Mouse (Mus musculus): ENCODE results near the gene Shisa5. TPM values are rescaled to one million over a fixed set of nuclear protein-coding genes. Genes with fewer than 3 reads are reported as not detected.

The Shisa5 gene
- total and polyA plus RNA-seq, 3 experiments, result 153 to 170 (median 166) TPM

DNA sequence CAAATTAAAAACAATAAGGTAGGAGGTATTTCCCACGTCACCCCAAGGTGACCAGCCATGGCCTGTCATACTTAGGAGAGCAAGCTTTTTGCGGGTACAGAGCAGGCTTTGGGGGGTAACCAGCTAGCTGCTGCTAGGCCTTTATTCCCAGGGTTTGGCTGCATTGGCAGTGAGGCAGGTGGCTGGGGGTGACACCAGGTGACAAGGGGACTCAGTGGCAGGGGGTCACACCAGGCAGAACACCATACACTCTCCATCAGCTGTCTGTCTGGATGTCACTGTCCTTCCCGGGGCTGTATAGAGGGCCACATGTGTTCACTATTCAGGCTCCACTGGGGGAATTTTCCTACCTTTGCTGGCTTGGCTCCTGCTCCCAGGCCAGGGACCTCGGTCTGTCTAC is 18.6 kb downstream of the Shisa5 start:
- TF ChIP-seq E2F4 (IDR thresholded peaks at IDR 0.05; ENCODE audit: insufficient replicate concordance, low read depth, low read length) (no peak), USF2 (conservative IDR thresholded peaks at IDR 0.05; ENCODE audit: low read depth, low read length) (no peak), ETS1 (conservative IDR thresholded peaks at IDR 0.05; ENCODE audit: low read depth, low read length) (no peak), UBTF (IDR thresholded peaks at IDR 0.05; ENCODE audit: low read depth, low read length) (no peak), RCOR1 (conservative IDR thresholded peaks at IDR 0.05; ENCODE audit: low read depth, low read length) (no peak), HCFC1 (IDR thresholded peaks at IDR 0.05; ENCODE audit: low read depth, low read length) (no peak), POLR2A (IDR thresholded peaks at IDR 0.05; ENCODE audit: low read depth, low read length) (no peak), PAX5 (IDR thresholded peaks at IDR 0.05; ENCODE audit: low read length) (no peak), MAX (IDR thresholded peaks at IDR 0.05; ENCODE audit: low read length) (no peak), ELF1 (IDR thresholded peaks at IDR 0.05; ENCODE audit: low read depth, low read length) (no peak), JUND (conservative IDR thresholded peaks at IDR 0.05; ENCODE audit: low read depth, low read length) (no peak), IRF4 (IDR thresholded peaks at IDR 0.05; ENCODE audit: low read depth, low read length) (no peak)
- H3K27me3 ChIP-seq (replicated peaks), result no peaks in the 10 kb centered on the region
- dilution Hi-C loops (cut with MboI; ENCODE audit: extremely low pct_ligation_motif_present, extremely low pct_unique_long_range_greater_than_20kb, low sequenced_read_pairs) (no loop called here), in situ Hi-C loops (cut with MboI; ENCODE audit: low pct_ligation_motif_present, low pct_unique_long_range_greater_than_20kb, low sequenced_read_pairs) (no loop called here)
- H3K9me3 ChIP-seq (replicated peaks; ENCODE audit: low read length), result no peaks in the 10 kb centered on the region
- H3K9ac ChIP-seq (ENCODE audit: insufficient read depth, low read depth), result no peak overlapping the region
- no peak overlapping the region; the same call in 1 of the 2 replicates for H3K27ac ChIP-seq (ENCODE audit: insufficient read depth, low read depth)
- peak overlapping the region in 1 of 3 experiments; percentile 46 for H3K4me3 ChIP-seq (replicated peaks in 1 of 3; ENCODE audit: low read depth in 2 of 3, low read length in 2 of 3, poor library complexity in 1 of 3)
- H3K4me2 ChIP-seq (ENCODE audit: insufficient read depth, low read depth, poor library complexity, severe bottlenecking), result peak overlapping the region; percentile 55
- peaks cover 42 to 76% of the 10 kb centered on the region in 2 experiments for H3K4me1 ChIP-seq (ENCODE audit: control insufficient read depth in 1 of 2, insufficient read depth in 2 of 2)
- H3K36me3 ChIP-seq (replicated peaks in 1 of 2; ENCODE audit: control insufficient read depth in 1 of 2, insufficient read depth in 1 of 2, low read length in 1 of 2), result peaks cover 38 to 58% of the 10 kb centered on the region in 2 experiments
- H3K79me2 ChIP-seq (replicated peaks; ENCODE audit: control insufficient read depth, extremely low read depth, insufficient read depth, poor library complexity, severe bottlenecking), result peaks cover 55% of the 10 kb centered on the region
- no peak for DNase-seq (ENCODE audit: extremely low read depth)

DNA sequence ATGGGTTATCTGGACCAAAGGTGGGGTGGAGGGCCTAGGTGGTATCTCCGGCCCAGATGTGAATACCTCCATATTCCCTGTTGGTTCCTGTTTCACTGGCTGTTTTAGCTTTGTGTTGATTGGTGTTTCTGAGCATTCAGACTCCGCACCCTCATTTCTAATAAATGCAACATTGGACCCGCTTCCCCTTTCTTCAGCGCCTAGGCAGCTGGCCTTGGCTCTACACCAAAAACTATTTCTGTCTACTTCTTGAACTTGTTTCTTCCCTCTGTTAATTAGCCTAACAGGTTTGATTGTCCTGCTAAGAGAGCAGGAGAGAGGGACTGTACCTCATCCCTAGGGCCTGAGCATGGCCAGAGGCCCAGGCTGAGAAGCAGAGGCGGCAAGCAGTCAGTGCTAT is 19.2 kb downstream of the Shisa5 start:
- in situ Hi-C loops (cut with MboI; ENCODE audit: low pct_ligation_motif_present, low pct_unique_long_range_greater_than_20kb, low sequenced_read_pairs), result no loop called here
- Histone ChIP-seq H3K36me3 (replicated peaks in 1 of 2; ENCODE audit: control insufficient read depth in 1 of 2, insufficient read depth in 1 of 2, low read length in 1 of 2) (peaks cover 38 to 64% of the 10 kb centered on the region in 2 experiments), H3K9ac (ENCODE audit: insufficient read depth, low read depth) (no peak overlapping the region; the same call in 1 of the 2 replicates), H3K4me2 (ENCODE audit: insufficient read depth, low read depth, poor library complexity, severe bottlenecking) (peak overlapping the region; percentile 55), H3K4me1 (ENCODE audit: control insufficient read depth in 1 of 2, insufficient read depth in 2 of 2) (peaks cover 40 to 73% of the 10 kb centered on the region in 2 experiments), H3K27ac (ENCODE audit: insufficient read depth, low read depth) (peak overlapping the region; percentile 89), H3K4me3 (replicated peaks in 1 of 3; ENCODE audit: low read depth in 2 of 3, low read length in 2 of 3, poor library complexity in 1 of 3) (peak overlapping the region in 2 of 3 experiments; percentile 46 to 53), H3K9me3 (replicated peaks; ENCODE audit: low read length) (no peaks in the 10 kb centered on the region), H3K27me3 (replicated peaks) (no peaks in the 10 kb centered on the region), H3K79me2 (replicated peaks; ENCODE audit: control insufficient read depth, extremely low read depth, insufficient read depth, poor library complexity, severe bottlenecking) (peaks cover 49% of the 10 kb centered on the region)
- dilution Hi-C loops (cut with MboI; ENCODE audit: extremely low pct_ligation_motif_present, extremely low pct_unique_long_range_greater_than_20kb, low sequenced_read_pairs), result no loop called here
- DNase-seq (ENCODE audit: extremely low read depth), result no peak
- TF ChIP-seq UBTF (IDR thresholded peaks at IDR 0.05; ENCODE audit: low read depth, low read length) (0 out of 2 replicates have a peak, but pooled peaks have one; percentile 17), SMC3 (IDR thresholded peaks at IDR 0.05; ENCODE audit: low read depth, low read length) (no peak), POLR2AphosphoS2 (IDR thresholded peaks at IDR 0.05; ENCODE audit: low read depth, low read length) (peak; percentile 36; the same call in 1 of the 2 replicates)
